ENCODE assay signal across 8 mouse cellular contexts in genomic region chr14:55815310-55815751, GRCm38 (mm10). TPM values are rescaled to one million over a fixed set of nuclear protein-coding genes. Genes with fewer than 3 reads are reported as not detected.
DNase-seq lines count a peak whose midpoint lies in the region; ATAC-seq and TF ChIP-seq lines count a peak whose summit lies in the region.

No protein-coding gene starts in this region.

- H3K27ac ChIP-seq in embryonic facial prominence, embryonic 11.5 days (replicated peaks; ENCODE audit: low read depth, low read length) = 0 out of 2 replicates have a peak overlapping the region, but pooled peaks have one; percentile 8
- H3K27ac ChIP-seq in heart, embryonic 12.5 days (ENCODE audit: poor library complexity, severe bottlenecking) = no peak overlapping the region
- H3K27ac ChIP-seq in kidney, embryonic 15.5 days = peak overlapping the region; percentile 66
- H3K27ac ChIP-seq in small intestine, adult 2 months (ENCODE audit: insufficient read depth, low read depth, low read length) = peak overlapping the region; percentile 66

- peak overlapping the region; percentile 47 for H3K9ac ChIP-seq in embryonic facial prominence, embryonic 11.5 days (replicated peaks; ENCODE audit: low read length)
- peak overlapping the region; percentile 65 for H3K9ac ChIP-seq in heart, embryonic 12.5 days
- H3K9ac ChIP-seq in kidney, embryonic 15.5 days = peak overlapping the region; percentile 35; the same call in 1 of the 2 replicates

- H3K27me3 ChIP-seq in embryonic facial prominence, embryonic 11.5 days (ENCODE audit: control insufficient read depth, insufficient read depth, low read length) = no peaks in the 10 kb centered on the region
- H3K27me3 ChIP-seq in heart, embryonic 12.5 days (replicated peaks) = no peaks in the 10 kb centered on the region
- 0 out of 2 replicates have a peak, but pooled peaks cover 4% of the 10 kb centered on the region for H3K27me3 ChIP-seq in kidney, embryonic 15.5 days
- no peaks in the 10 kb centered on the region for H3K27me3 ChIP-seq in small intestine, adult 2 months (ENCODE audit: control insufficient read depth, insufficient read depth, low read length)

- no peak for TF ChIP-seq CTCF in small intestine, adult 2 months (IDR thresholded peaks at IDR 0.05; ENCODE audit: extremely low read depth, insufficient read length, insufficient replicate concordance, low read depth, low read length)

- 26% methylated on average over 17 of the region's 17 CpGs for WGBS in embryonic facial prominence, embryonic 11.5 days
- WGBS in heart, embryonic 12.5 days = 16% methylated on average over 17 of the region's 17 CpGs
- WGBS in kidney, embryonic 15.5 days = 21% methylated on average over 17 of the region's 17 CpGs
- WGBS in small intestine, adult 2 months = 11% methylated on average over 17 of the region's 17 CpGs

- no peaks in the 10 kb centered on the region for H3K9me3 ChIP-seq in embryonic facial prominence, embryonic 11.5 days (replicated peaks; ENCODE audit: control insufficient read depth, low read length)
- H3K9me3 ChIP-seq in heart, embryonic 12.5 days (replicated peaks) = no peaks in the 10 kb centered on the region
- no peaks in the 10 kb centered on the region for H3K9me3 ChIP-seq in kidney, embryonic 15.5 days (replicated peaks)

- H3K36me3 ChIP-seq in embryonic facial prominence, embryonic 11.5 days (replicated peaks; ENCODE audit: control insufficient read depth, insufficient read depth, low read depth, low read length) = no peaks in the 10 kb centered on the region
- H3K36me3 ChIP-seq in heart, embryonic 12.5 days = no peaks in the 10 kb centered on the region
- no peaks in the 10 kb centered on the region for H3K36me3 ChIP-seq in kidney, embryonic 15.5 days
- H3K36me3 ChIP-seq in small intestine, adult 2 months (ENCODE audit: control insufficient read depth, insufficient read depth, low read length) = no peaks in the 10 kb centered on the region

- H3K4me1 ChIP-seq in embryonic facial prominence, embryonic 11.5 days (ENCODE audit: control insufficient read depth, insufficient read depth, low read length) = no peaks in the 10 kb centered on the region
- H3K4me1 ChIP-seq in heart, embryonic 12.5 days (replicated peaks) = peaks cover 4% of the 10 kb centered on the region
- H3K4me1 ChIP-seq in kidney, embryonic 15.5 days = peaks cover 5% of the 10 kb centered on the region; the same call in 1 of the 2 replicates
- peaks cover 4% of the 10 kb centered on the region; the same call in 1 of the 2 replicates for H3K4me1 ChIP-seq in small intestine, adult 2 months (ENCODE audit: control insufficient read depth, insufficient read depth, insufficient read length, low read length)

- DNase-seq in thymus, postnatal 25 days = peak; percentile 0
- no peak for DNase-seq in thymus, postnatal 36 days
- DNase-seq in embryonic facial prominence, embryonic 11.5 days (ENCODE audit: low spot score) = peak; percentile 69
- DNase-seq in lung, postnatal 10 days = peak; percentile 84
- DNase-seq in ovary, postnatal 10 days (ENCODE audit: low spot score) = no peak

- no peak for TF ChIP-seq POLR2A in small intestine, adult 2 months (IDR thresholded peaks at IDR 0.05; ENCODE audit: low read depth, low read length)

- 0 out of 2 replicates have a peak, but pooled peaks have one; percentile 44 for ATAC-seq in embryonic facial prominence, embryonic 11.5 days (replicated peaks; ENCODE audit: insufficient number of reproducible peaks, low FRiP score, low TSS enrichment, low read depth)
- peak; percentile 57 for ATAC-seq in heart, embryonic 12.5 days (ENCODE audit: insufficient number of reproducible peaks, low FRiP score)
- ATAC-seq in kidney, embryonic 15.5 days (replicated peaks; ENCODE audit: low FRiP score) = peak; percentile 78

- peak overlapping the region; percentile 63 for H3K4me2 ChIP-seq in embryonic facial prominence, embryonic 11.5 days (ENCODE audit: low read depth, low read length)
- H3K4me2 ChIP-seq in heart, embryonic 12.5 days = peak overlapping the region; percentile 66
- H3K4me2 ChIP-seq in kidney, embryonic 15.5 days = peak overlapping the region; percentile 74

- H3K4me3 ChIP-seq in embryonic facial prominence, embryonic 11.5 days (ENCODE audit: low read depth, low read length) = peak overlapping the region; percentile 47
- H3K4me3 ChIP-seq in heart, embryonic 12.5 days = peak overlapping the region; percentile 52
- peak overlapping the region; percentile 55 for H3K4me3 ChIP-seq in kidney, embryonic 15.5 days (replicated peaks)
- H3K4me3 ChIP-seq in small intestine, adult 2 months (ENCODE audit: low read depth, low read length) = peak overlapping the region; percentile 68

RNA-seq across cellular contexts. Expression of gene Nfatc4, which starts 7.6 kb away (rescaled TPM):
- 53.7 and 61.6 TPM in 2 replicates for polyA plus RNA-seq in embryonic facial prominence, embryonic 11.5 days (2014; fragmentation: Nextera tagmentation; extraction: Ambion mirVana)
- 17.5 and 18.6 TPM in 2 replicates for polyA plus RNA-seq in heart, embryonic 12.5 days (2016; fragmentation: Nextera tagmentation; extraction: Ambion mirVana)
- 32.2 and 39.9 TPM in 2 replicates for polyA plus RNA-seq in kidney, embryonic 15.5 days (2015; fragmentation: Nextera tagmentation; extraction: Ambion mirVana)
- polyA plus RNA-seq in small intestine, adult 2 months (2012; rRNA removed) = 5.8 and 7.6 TPM in 2 replicates

RNA-seq across cellular contexts. Expression of gene Ripk3, which starts 26.7 kb away (rescaled TPM):
- 33.7 and 38.8 TPM in 2 replicates for polyA plus RNA-seq in embryonic facial prominence, embryonic 11.5 days (2014; fragmentation: Nextera tagmentation; extraction: Ambion mirVana)
- 19.7 and 20.3 TPM in 2 replicates for polyA plus RNA-seq in heart, embryonic 12.5 days (2016; fragmentation: Nextera tagmentation; extraction: Ambion mirVana)
- 38.1 and 40.4 TPM in 2 replicates for polyA plus RNA-seq in kidney, embryonic 15.5 days (2015; fragmentation: Nextera tagmentation; extraction: Ambion mirVana)
- polyA plus RNA-seq in small intestine, adult 2 months (2012; rRNA removed) = 24.7 and 42.1 TPM in 2 replicates

RNA-seq across cellular contexts. Expression of gene Adcy4, which starts 31.4 kb away (rescaled TPM):
- polyA plus RNA-seq in embryonic facial prominence, embryonic 11.5 days (2014; fragmentation: Nextera tagmentation; extraction: Ambion mirVana) = 10.6 and 13.0 TPM in 2 replicates
- 24.4 and 26.2 TPM in 2 replicates for polyA plus RNA-seq in heart, embryonic 12.5 days (2016; fragmentation: Nextera tagmentation; extraction: Ambion mirVana)
- 13.9 and 15.8 TPM in 2 replicates for polyA plus RNA-seq in kidney, embryonic 15.5 days (2015; fragmentation: Nextera tagmentation; extraction: Ambion mirVana)
- polyA plus RNA-seq in small intestine, adult 2 months (2012; rRNA removed) = 3.3 and 6.1 TPM in 2 replicates

RNA-seq across cellular contexts. Expression of gene Nynrin, which starts 38.5 kb away (rescaled TPM):
- 13.6 and 19.4 TPM in 2 replicates for polyA plus RNA-seq in embryonic facial prominence, embryonic 11.5 days (2014; fragmentation: Nextera tagmentation; extraction: Ambion mirVana)
- polyA plus RNA-seq in heart, embryonic 12.5 days (2016; fragmentation: Nextera tagmentation; extraction: Ambion mirVana) = 33.3 and 38.2 TPM in 2 replicates
- 20.7 and 22.4 TPM in 2 replicates for polyA plus RNA-seq in kidney, embryonic 15.5 days (2015; fragmentation: Nextera tagmentation; extraction: Ambion mirVana)
- 1.4 and 1.8 TPM in 2 replicates for polyA plus RNA-seq in small intestine, adult 2 months (2012; rRNA removed)

RNA-seq across cellular contexts. Expression of gene Ltb4r1, which starts 49.6 kb away (rescaled TPM):
- polyA plus RNA-seq in embryonic facial prominence, embryonic 11.5 days (2014; fragmentation: Nextera tagmentation; extraction: Ambion mirVana) = not detected in 2 replicates
- 0.49 and 0.76 TPM in 2 replicates for polyA plus RNA-seq in heart, embryonic 12.5 days (2016; fragmentation: Nextera tagmentation; extraction: Ambion mirVana)
- polyA plus RNA-seq in kidney, embryonic 15.5 days (2015; fragmentation: Nextera tagmentation; extraction: Ambion mirVana) = 0.69 and 0.73 TPM in 2 replicates
- polyA plus RNA-seq in small intestine, adult 2 months (2012; rRNA removed) = 25.3 and 26.4 TPM in 2 replicates

Comparison
In these comparisons a context has a peak if more than half of its experiments do, and no peak if none do; other contexts are left out.
1. DNase-seq: peak in thymus, postnatal 25 days (single experiment), embryonic facial prominence, embryonic 11.5 days (single experiment) and lung, postnatal 10 days (single experiment); none in thymus, postnatal 36 days (0 of 2) and ovary, postnatal 10 days (single experiment).
2. Peak in every context shown above with its lines, with median percentiles within 50 percentile points of each other: ATAC-seq, H3K4me2 ChIP-seq, H3K4me3 ChIP-seq and H3K9ac ChIP-seq.